Mouse (Mus musculus) midbrain, postnatal 0 days (tissue): ENCODE results near the gene Lrrfip1. TPM values are rescaled to one million over a fixed set of nuclear protein-coding genes. Genes with fewer than 3 reads are reported as not detected.

ENCODE experiments used
- ATAC-seq: fragments of 200-750 bp; cut with Nextera tagmentation; 2 replicates; pipeline ENCODE4 v1.8.0; 2017; ENCODE audit warnings: moderate number of reproducible peaks, mild to moderate bottlenecking, moderate TSS enrichment, moderate library complexity; ENCODE audit not compliant: low FRiP score
- DNase-seq: peaks from one replicate; pipeline ENCODE4 v3.0.0-alpha.2; 2015; ENCODE audit warnings: low spot score
- H3K27ac ChIP-seq: fragments of 300-500 bp; sonication (generic); 2 replicates; pipeline ENCODE4 v1.5.1; 2014; ENCODE audit warnings: low read depth, mild to moderate bottlenecking, low read length, mixed read lengths
- H3K27me3 ChIP-seq: fragments of 300-500 bp; sonication (generic); 2 replicates; pipeline ENCODE4 v1.6.1; 2014; ENCODE audit warnings: low read length, control low read depth, mixed read lengths; ENCODE audit not compliant: insufficient read depth
- H3K36me3 ChIP-seq: fragments of 300-500 bp; sonication (generic); 2 replicates; pipeline ENCODE4 v1.6.1; 2014; ENCODE audit warnings: low read length, control low read depth, mixed read lengths; ENCODE audit not compliant: insufficient read depth
- H3K4me1 ChIP-seq: fragments of 300-500 bp; sonication (generic); 2 replicates; pipeline ENCODE4 v1.6.1; 2014; ENCODE audit warnings: mild to moderate bottlenecking, control low read depth, antibody characterized with exemption, low read length, mixed read lengths; ENCODE audit not compliant: insufficient read depth
- H3K4me2 ChIP-seq: fragments of 300-500 bp; sonication (generic); 2 replicates; pipeline ENCODE4 v1.6.1; 2014; ENCODE audit warnings: low read depth, mild to moderate bottlenecking, low read length, mixed read lengths; ENCODE audit not compliant: poor library complexity, severe bottlenecking
- H3K4me3 ChIP-seq: fragments of 300-500 bp; sonication (generic); 2 replicates; pipeline ENCODE4 v1.5.1; 2014; ENCODE audit warnings: low read depth, mild to moderate bottlenecking, low read length, moderate library complexity
- H3K9ac ChIP-seq: fragments of 300-500 bp; sonication (generic); replicated peaks from 2 replicates; pipeline ENCODE4 v1.6.1; 2014; ENCODE audit warnings: mild to moderate bottlenecking, low read length, moderate library complexity, mixed read lengths; ENCODE audit not compliant: poor library complexity, severe bottlenecking
- H3K9me3 ChIP-seq: fragments of 300-500 bp; sonication (generic); 2 replicates; pipeline ENCODE4 v1.6.1; 2016; ENCODE audit warnings: low read length, control low read depth
- CTCF ChIP-seq: IDR thresholded peaks from 2 replicates; pipeline ENCODE4 v1.5.1; 2016; ENCODE audit warnings: antibody characterized with exemption, mild to moderate bottlenecking
- WGBS: fragments of 180-500 bp; shearing (Covaris S2); extraction: QIAGEN DNeasy Blood & Tissue Kit; methylation state at CpG from one replicate; pipeline ENCODE4 v1.1.7; 2014; 5-methylcytosine and 5-hydroxymethylcytosine counted together
- polyA plus RNA-seq: library from polyadenylated mRNA; unstranded; fragments of >200 nt; fragmentation: Nextera tagmentation; extraction: Ambion mirVana; gene quantifications from 2 replicates; pipeline ENCODE4 v1.2.1, GENCODE M21; 2015
- total RNA-seq: library from RNA; depleted of rRNA; stranded (reverse); fragments of >200 nt; gene quantifications from 2 replicates; pipeline ENCODE4 v1.2.3, GENCODE M21; 2014

Lrrfip1 gene
- total and polyA plus RNA-seq, 2 experiments from 2014 or later, result 26.7 to 48.9 TPM

DNA sequence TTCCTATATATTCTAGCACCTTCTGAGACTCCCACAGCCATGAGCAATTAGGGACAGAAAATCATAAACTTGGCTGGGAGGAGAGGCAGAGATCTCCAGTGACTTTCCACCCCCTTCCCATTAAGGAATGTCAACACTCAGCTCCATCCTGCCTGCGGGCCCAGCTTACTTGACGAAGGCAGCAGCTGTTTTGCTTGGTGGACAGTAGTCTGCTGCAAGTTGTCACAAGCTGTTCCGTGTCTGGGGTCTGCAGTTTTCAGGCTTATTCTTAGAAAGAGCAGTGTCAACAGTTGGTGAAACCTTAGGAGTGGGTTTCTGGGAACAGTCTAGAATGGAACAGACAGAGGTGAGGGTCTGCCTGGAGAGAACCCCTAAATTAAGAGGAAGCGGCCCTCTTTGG, 62.6 kb downstream of the Lrrfip1 start:
- TF ChIP-seq CTCF, result no peak
- no peak for DNase-seq

DNA sequence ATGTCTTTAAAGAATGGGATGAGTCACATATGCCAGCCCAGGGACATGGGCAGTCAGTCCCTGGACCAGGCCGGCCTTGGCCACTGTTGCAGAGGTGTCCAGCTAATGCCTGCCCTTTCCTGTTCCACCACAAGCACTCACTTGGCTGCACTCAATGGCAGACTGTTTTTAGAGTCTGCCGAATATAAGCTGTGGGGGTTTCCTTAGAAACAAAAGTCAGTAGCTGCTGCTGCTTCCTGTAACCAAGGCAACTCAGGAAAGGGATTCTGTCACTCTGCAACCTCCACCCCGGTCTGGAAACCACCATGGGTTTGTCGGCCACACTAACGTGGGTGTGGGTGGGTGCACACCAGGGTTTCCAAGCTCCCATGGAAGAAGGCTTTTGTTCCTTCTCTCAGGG, 63.8 kb downstream of the Lrrfip1 start:
- no peaks in the 10 kb centered on the region for H3K36me3 ChIP-seq
- H3K27me3 ChIP-seq, result no peaks in the 10 kb centered on the region
- no peak overlapping the region for H3K9ac ChIP-seq
- H3K4me1 ChIP-seq, result peaks cover 12% of the 10 kb centered on the region
- WGBS, result 15% methylated on average over 5 of the region's 5 CpGs
- ATAC-seq (peak; percentile 64), DNase-seq (peak; percentile 71)
- 0 out of 2 replicates have a peak, but pooled peaks have one; percentile 14 for TF ChIP-seq CTCF
- H3K4me3 ChIP-seq, result no peak overlapping the region
- H3K27ac ChIP-seq, result peak overlapping the region; percentile 68
- no peaks in the 10 kb centered on the region for H3K9me3 ChIP-seq
- peak overlapping the region; percentile 24 for H3K4me2 ChIP-seq

More for the DNA sequence above, 62.6 kb downstream of the Lrrfip1 start:
- H3K9me3 ChIP-seq, result no peaks in the 10 kb centered on the region
- H3K4me3 ChIP-seq, result no peak overlapping the region
- ATAC-seq, result no peak
- H3K27ac ChIP-seq, result no peak overlapping the region
- peaks cover 12% of the 10 kb centered on the region for H3K4me1 ChIP-seq
- no peak overlapping the region for H3K9ac ChIP-seq
- H3K36me3 ChIP-seq, result no peaks in the 10 kb centered on the region
- no peaks in the 10 kb centered on the region for H3K27me3 ChIP-seq
- H3K4me2 ChIP-seq, result no peak overlapping the region
- 81% methylated on average over 4 of the region's 4 CpGs for WGBS

DNA sequence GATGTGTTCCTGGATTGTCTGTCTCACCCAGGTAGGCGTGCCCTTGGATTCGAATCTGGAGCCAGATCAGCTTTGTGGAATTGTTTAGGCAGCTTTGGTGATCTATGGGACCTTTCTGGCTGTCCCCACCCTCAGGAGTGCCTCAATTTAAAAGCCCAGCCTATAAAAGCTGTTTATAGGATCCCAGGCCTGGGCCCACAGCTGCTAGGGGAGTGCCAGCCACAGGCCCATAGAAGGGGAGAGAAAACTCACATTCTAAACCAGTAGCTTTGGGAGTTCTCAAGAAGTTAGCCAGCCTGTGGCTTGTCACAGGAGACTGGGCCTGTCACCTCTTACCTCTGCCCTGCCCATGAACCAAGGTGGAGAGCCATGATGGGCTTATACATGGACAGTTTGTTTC, 65.5 kb downstream of the Lrrfip1 start:
- no peak overlapping the region for H3K9ac ChIP-seq
- no peaks in the 10 kb centered on the region for H3K36me3 ChIP-seq
- no peak overlapping the region for H3K4me3 ChIP-seq
- ATAC-seq (no peak), DNase-seq (no peak)
- H3K27ac ChIP-seq, result no peak overlapping the region
- WGBS, result 100% methylated on average over 2 of the region's 2 CpGs
- H3K27me3 ChIP-seq, result no peaks in the 10 kb centered on the region
- peaks cover 12% of the 10 kb centered on the region for H3K4me1 ChIP-seq
- no peak for TF ChIP-seq CTCF
- no peak overlapping the region for H3K4me2 ChIP-seq
- H3K9me3 ChIP-seq, result no peaks in the 10 kb centered on the region

DNA sequence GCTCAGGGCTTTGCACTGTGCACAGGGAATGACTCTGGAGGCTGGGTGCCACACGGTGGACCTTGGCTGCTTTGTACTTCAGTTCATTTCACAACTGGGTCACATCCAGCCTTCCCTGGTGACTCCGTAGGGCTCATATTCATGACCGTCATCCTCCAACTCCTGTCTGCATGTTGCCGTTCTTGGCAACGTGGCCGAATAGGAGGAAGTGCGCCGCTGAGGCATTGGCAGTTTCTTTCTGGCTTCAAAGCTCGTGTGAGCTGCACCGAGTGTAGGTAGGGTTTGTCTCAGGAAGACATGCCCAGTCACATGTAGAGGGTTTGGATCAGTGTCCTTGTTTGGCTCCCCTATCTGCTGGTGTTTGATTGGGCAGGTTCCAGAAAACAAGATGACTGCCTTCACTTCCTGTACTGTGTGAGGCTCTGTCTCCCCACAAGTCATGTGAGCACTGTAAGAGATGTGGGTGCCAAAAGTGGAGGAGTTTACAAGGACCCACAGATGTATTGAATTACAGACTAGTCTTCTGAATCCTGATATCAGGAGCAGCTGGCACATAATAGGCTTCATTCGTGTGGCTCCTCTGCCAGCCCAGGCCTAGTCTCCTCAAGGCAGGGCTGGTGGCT, 66.5 kb downstream of the Lrrfip1 start:
- H3K4me2 ChIP-seq, result no peak overlapping the region
- TF ChIP-seq CTCF, result no peak

DNA sequence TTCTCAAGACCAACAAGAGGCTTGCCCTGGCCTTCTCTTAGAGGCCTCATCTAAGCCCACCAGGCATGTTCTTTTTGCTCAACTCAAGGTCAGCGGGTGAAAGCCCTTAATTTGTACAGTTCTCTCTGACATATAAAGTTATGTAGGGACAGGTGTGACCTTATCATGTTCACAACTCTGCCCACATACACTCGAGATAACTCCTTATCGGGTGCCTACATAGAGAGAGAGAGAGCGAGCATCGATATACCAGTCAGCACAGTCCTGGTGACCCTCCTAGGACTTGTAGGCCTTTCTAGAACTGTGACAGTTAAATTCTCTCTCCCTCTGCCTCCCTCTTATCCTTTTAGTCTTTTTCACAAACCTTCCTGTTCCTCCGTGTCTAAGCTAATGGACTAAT, 67.5 kb downstream of the Lrrfip1 start:
- H3K4me2 ChIP-seq, result no peak overlapping the region
- H3K27ac ChIP-seq, result no peak overlapping the region
- no peak for TF ChIP-seq CTCF
- 96% methylated on average over 6 of the region's 6 CpGs for WGBS
- no peak for ATAC-seq
- no peaks in the 10 kb centered on the region for H3K36me3 ChIP-seq
- H3K9me3 ChIP-seq, result no peaks in the 10 kb centered on the region
- H3K4me3 ChIP-seq, result no peak overlapping the region
- H3K9ac ChIP-seq, result no peak overlapping the region
- no peak for DNase-seq
- peaks cover 12% of the 10 kb centered on the region for H3K4me1 ChIP-seq
- no peaks in the 10 kb centered on the region for H3K27me3 ChIP-seq

More for the DNA sequence above, 66.5 kb downstream of the Lrrfip1 start:
- ATAC-seq (no peak), DNase-seq (no peak)
- WGBS, result 86% methylated on average over 11 of the region's 11 CpGs
- peaks cover 12% of the 10 kb centered on the region for H3K4me1 ChIP-seq
- H3K27ac ChIP-seq, result no peak overlapping the region
- H3K36me3 ChIP-seq, result no peaks in the 10 kb centered on the region
- no peaks in the 10 kb centered on the region for H3K27me3 ChIP-seq
- H3K4me3 ChIP-seq, result no peak overlapping the region
- H3K9ac ChIP-seq, result no peak overlapping the region
- no peaks in the 10 kb centered on the region for H3K9me3 ChIP-seq

DNA sequence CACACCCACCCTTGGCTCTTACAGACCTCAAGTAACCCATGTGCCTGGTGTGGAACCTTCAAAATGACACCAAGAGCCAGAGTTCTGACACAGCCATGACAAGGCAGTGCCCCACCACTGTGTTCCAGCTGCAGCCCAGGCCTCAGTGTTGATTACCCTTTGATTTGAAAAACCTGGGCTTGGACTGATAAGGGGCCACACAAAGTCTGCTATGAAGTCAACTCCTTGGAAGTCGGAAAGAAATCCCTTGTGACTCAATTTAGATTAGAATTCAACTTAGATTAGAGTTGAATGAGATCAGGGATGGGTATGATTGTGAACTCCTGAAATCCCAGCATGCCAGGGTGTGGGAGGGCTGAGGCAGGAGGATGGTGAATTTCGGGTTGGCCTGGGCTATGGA, 68.1 kb downstream of the Lrrfip1 start:
- DNase-seq (no peak), ATAC-seq (no peak)
- 84% methylated on average over 2 of the region's 2 CpGs for WGBS
- Histone ChIP-seq H3K9ac (no peak overlapping the region), H3K27ac (no peak overlapping the region), H3K27me3 (no peaks in the 10 kb centered on the region), H3K36me3 (no peaks in the 10 kb centered on the region), H3K4me1 (peaks cover 11% of the 10 kb centered on the region), H3K4me3 (no peak overlapping the region), H3K4me2 (no peak overlapping the region), H3K9me3 (no peaks in the 10 kb centered on the region)
- TF ChIP-seq CTCF, result no peak
